Mouse (Mus musculus): ENCODE measurements at regions not wholly inside any gene's neighbourhood (a gene's known extent, or its start where the extent isn't known, plus 50 kb on each side); places are given as distances from the start of the nearest gene placed in this dataset.

DNA sequence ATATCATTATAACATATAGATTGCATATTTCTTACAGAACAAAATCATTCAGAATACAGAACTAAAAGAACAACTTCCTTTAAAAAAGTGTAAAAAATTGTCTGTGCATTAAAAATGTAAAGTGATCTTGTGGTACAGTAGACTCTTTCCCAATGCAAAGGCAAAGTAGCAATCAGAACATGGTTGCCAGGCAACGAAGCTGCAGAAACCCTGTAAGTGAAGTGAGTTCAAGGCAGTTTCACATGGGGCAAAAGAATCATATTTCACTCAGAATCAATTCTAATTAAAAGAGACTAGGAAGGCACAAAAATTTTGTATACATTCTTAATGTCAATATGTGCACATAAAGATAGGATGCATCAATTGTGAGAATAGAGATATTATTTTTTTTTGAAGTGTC is 692.2 kb downstream of the Brinp3 start:
- TF ChIP-seq EP300 (IDR thresholded peaks at IDR 0.05) (no peak), CTCF (IDR thresholded peaks at IDR 0.05) (no peak)
